Mouse (Mus musculus): ENCODE results near the gene Hecw1. TPM values are rescaled to one million over a fixed set of nuclear protein-coding genes. Genes with fewer than 3 reads are reported as not detected.
A peak's percentile ranks its signal among the peaks of the same experiment; 100 is the strongest.

Hecw1 gene
- polyA plus RNA-seq, 1 experiment from 2014 or later = 0.42 TPM

- TF ChIP-seq CTCF (IDR thresholded peaks at IDR 0.05; ENCODE audit: low read depth) (no peak), EP300 (optimal IDR thresholded peaks at IDR 0.05) (no peak)
- no peaks in the 10 kb centered on the region for H3K36me3 ChIP-seq (ENCODE audit: control insufficient read depth, insufficient read depth, low read length)
- H3K27me3 ChIP-seq (ENCODE audit: control insufficient read depth, insufficient read depth, low read length) = no peaks in the 10 kb centered on the region
- H3K4me3 ChIP-seq (ENCODE audit: low read depth, low read length) = no peak overlapping the region
- 73% methylated on average over 3 of the region's 3 CpGs for WGBS
- no peaks in the 10 kb centered on the region for H3K4me1 ChIP-seq (replicated peaks; ENCODE audit: control insufficient read depth, insufficient read depth)
- DNase-seq (ENCODE audit: low spot score) (no peak), ATAC-seq (ENCODE audit: low FRiP score, low TSS enrichment) (no peak)
- H3K27ac ChIP-seq (replicated peaks) = no peak overlapping the region
- no peaks in the 10 kb centered on the region for H3K9me3 ChIP-seq (ENCODE audit: control insufficient read depth, low read length)
- H3K4me2 ChIP-seq (replicated peaks; ENCODE audit: low read depth) = no peak overlapping the region
- no peak overlapping the region for H3K9ac ChIP-seq (ENCODE audit: low read length)
These were observed 157.5 kb downstream of the Hecw1 start for GRCm38 (mm10) chr13:14365546-14365945.

- H3K9ac ChIP-seq (ENCODE audit: low read length) = no peak overlapping the region
- no peaks in the 10 kb centered on the region for H3K4me1 ChIP-seq (replicated peaks; ENCODE audit: control insufficient read depth, insufficient read depth)
- no peak overlapping the region for H3K4me3 ChIP-seq (ENCODE audit: low read depth, low read length)
- no peaks in the 10 kb centered on the region for H3K9me3 ChIP-seq (ENCODE audit: control insufficient read depth, low read length)
- no peak overlapping the region for H3K27ac ChIP-seq (replicated peaks)
- no peaks in the 10 kb centered on the region for H3K36me3 ChIP-seq (ENCODE audit: control insufficient read depth, insufficient read depth, low read length)
- no peak for ATAC-seq (ENCODE audit: low FRiP score, low TSS enrichment)
- no peak for DNase-seq (ENCODE audit: low spot score)
- TF ChIP-seq CTCF (IDR thresholded peaks at IDR 0.05; ENCODE audit: low read depth) (no peak), EP300 (optimal IDR thresholded peaks at IDR 0.05) (no peak)
- H3K4me2 ChIP-seq (replicated peaks; ENCODE audit: low read depth) = no peak overlapping the region
- no peaks in the 10 kb centered on the region for H3K27me3 ChIP-seq (ENCODE audit: control insufficient read depth, insufficient read depth, low read length)
- WGBS = 95% methylated on average over 1 of the region's 1 CpGs
These were observed 195.8 kb downstream of the Hecw1 start for GRCm38 (mm10) chr13:14327252-14327651.

- H3K27ac ChIP-seq (replicated peaks) = no peak overlapping the region
- no peak for DNase-seq (ENCODE audit: low spot score)
- TF ChIP-seq EP300 (optimal IDR thresholded peaks at IDR 0.05) (no peak), CTCF (IDR thresholded peaks at IDR 0.05; ENCODE audit: low read depth) (peak; percentile 50)
- 23% methylated on average over 8 of the region's 8 CpGs for WGBS
- no peaks in the 10 kb centered on the region for H3K27me3 ChIP-seq (ENCODE audit: control insufficient read depth, insufficient read depth, low read length)
- H3K9me3 ChIP-seq (ENCODE audit: control insufficient read depth, low read length) = no peaks in the 10 kb centered on the region
- H3K4me1 ChIP-seq (replicated peaks; ENCODE audit: control insufficient read depth, insufficient read depth) = no peaks in the 10 kb centered on the region
- no peak overlapping the region for H3K4me2 ChIP-seq (replicated peaks; ENCODE audit: low read depth)
- no peak overlapping the region for H3K4me3 ChIP-seq (ENCODE audit: low read depth, low read length)
- H3K36me3 ChIP-seq (ENCODE audit: control insufficient read depth, insufficient read depth, low read length) = no peaks in the 10 kb centered on the region
- no peak overlapping the region for H3K9ac ChIP-seq (ENCODE audit: low read length)
- ATAC-seq (ENCODE audit: low FRiP score, low TSS enrichment) = no peak
These were observed 216.4 kb downstream of the Hecw1 start for GRCm38 (mm10) chr13:14306617-14307016.

GRCm38 (mm10) chr13:14304103-14304502 is 218.9 kb downstream of the Hecw1 start:
- Histone ChIP-seq H3K27ac (replicated peaks) (no peak overlapping the region), H3K36me3 (ENCODE audit: control insufficient read depth, insufficient read depth, low read length) (no peaks in the 10 kb centered on the region), H3K4me1 (replicated peaks; ENCODE audit: control insufficient read depth, insufficient read depth) (no peaks in the 10 kb centered on the region), H3K4me3 (ENCODE audit: low read depth, low read length) (no peak overlapping the region), H3K9me3 (ENCODE audit: control insufficient read depth, low read length) (no peaks in the 10 kb centered on the region), H3K9ac (ENCODE audit: low read length) (no peak overlapping the region), H3K4me2 (replicated peaks; ENCODE audit: low read depth) (no peak overlapping the region), H3K27me3 (ENCODE audit: control insufficient read depth, insufficient read depth, low read length) (no peaks in the 10 kb centered on the region)
- 87% methylated on average over 1 of the region's 1 CpGs for WGBS
- no peak for DNase-seq (ENCODE audit: low spot score)
- no peak for TF ChIP-seq CTCF (IDR thresholded peaks at IDR 0.05; ENCODE audit: low read depth)
- no peak for TF ChIP-seq EP300 (optimal IDR thresholded peaks at IDR 0.05)
- no peak for ATAC-seq (ENCODE audit: low FRiP score, low TSS enrichment)

GRCm38 (mm10) chr13:14302921-14303320 is 220.1 kb downstream of the Hecw1 start:
- Histone ChIP-seq H3K27me3 (ENCODE audit: control insufficient read depth, insufficient read depth, low read length) (no peaks in the 10 kb centered on the region), H3K9me3 (ENCODE audit: control insufficient read depth, low read length) (no peaks in the 10 kb centered on the region), H3K4me1 (replicated peaks; ENCODE audit: control insufficient read depth, insufficient read depth) (no peaks in the 10 kb centered on the region), H3K36me3 (ENCODE audit: control insufficient read depth, insufficient read depth, low read length) (no peaks in the 10 kb centered on the region), H3K4me2 (replicated peaks; ENCODE audit: low read depth) (no peak overlapping the region), H3K27ac (replicated peaks) (no peak overlapping the region), H3K4me3 (ENCODE audit: low read depth, low read length) (no peak overlapping the region), H3K9ac (ENCODE audit: low read length) (no peak overlapping the region)
- no peak for DNase-seq (ENCODE audit: low spot score)
- TF ChIP-seq EP300 (optimal IDR thresholded peaks at IDR 0.05) (no peak), CTCF (IDR thresholded peaks at IDR 0.05; ENCODE audit: low read depth) (0 out of 2 replicates have a peak, but pooled peaks have one; percentile 21)
- WGBS = 51% methylated on average over 2 of the region's 2 CpGs
- ATAC-seq (ENCODE audit: low FRiP score, low TSS enrichment) = no peak

- no peaks in the 10 kb centered on the region for H3K9me3 ChIP-seq (ENCODE audit: control insufficient read depth, low read length)
- no peak for TF ChIP-seq EP300 (optimal IDR thresholded peaks at IDR 0.05)
- TF ChIP-seq CTCF (IDR thresholded peaks at IDR 0.05; ENCODE audit: low read depth) = no peak
- H3K27ac ChIP-seq (replicated peaks) = no peak overlapping the region
- WGBS = 67% methylated on average over 1 of the region's 1 CpGs
- H3K4me2 ChIP-seq (replicated peaks; ENCODE audit: low read depth) = no peak overlapping the region
- no peak for ATAC-seq (ENCODE audit: low FRiP score, low TSS enrichment)
- no peak for DNase-seq (ENCODE audit: low spot score)
- H3K9ac ChIP-seq (ENCODE audit: low read length) = no peak overlapping the region
- H3K27me3 ChIP-seq (ENCODE audit: control insufficient read depth, insufficient read depth, low read length) = no peaks in the 10 kb centered on the region
- H3K4me3 ChIP-seq (ENCODE audit: low read depth, low read length) = no peak overlapping the region
- no peaks in the 10 kb centered on the region for H3K4me1 ChIP-seq (replicated peaks; ENCODE audit: control insufficient read depth, insufficient read depth)
- H3K36me3 ChIP-seq (ENCODE audit: control insufficient read depth, insufficient read depth, low read length) = no peaks in the 10 kb centered on the region
These were observed 233.0 kb downstream of the Hecw1 start for GRCm38 (mm10) chr13:14290016-14290415.
